Comparison of ENCODE assay signal across 12 mouse cellular contexts in the genomic region with DNA sequence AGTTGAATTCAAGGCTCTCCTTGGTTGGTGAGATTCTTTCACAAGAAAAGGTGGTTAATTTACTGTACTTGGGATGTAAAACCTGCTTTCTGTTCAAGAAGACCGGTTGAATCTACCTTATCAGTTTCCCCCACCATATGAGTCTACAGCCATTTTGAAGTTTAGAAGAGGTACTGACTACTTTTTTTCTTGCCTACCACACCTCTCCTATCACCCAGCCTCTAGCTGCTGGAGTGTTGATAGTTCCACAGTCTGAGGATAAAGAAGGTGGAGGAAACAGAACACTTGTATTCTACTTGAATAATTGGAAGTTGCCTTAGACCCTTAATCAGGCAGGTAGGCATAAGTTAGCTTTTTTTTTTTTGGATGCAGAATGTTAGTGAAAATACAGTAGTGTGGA.
"Had no signal": no experiment of that assay in that cellular context is flagged by ENCODE, and none has a peak within 500 bp of the region (broad histone marks: within the 10 kb centered on the region; RNA-seq: fewer than 3 reads in every experiment).

No protein-coding gene starts in this region.

- DNase-seq: lung, adult 2 months; right cerebral cortex, postnatal 14 days; thymus, adult 18-20 months; thymus, postnatal 14 days; thymus, postnatal 36 days had no signal

- H3K4me1 ChIP-seq: lung, embryonic 15.5 days; midbrain, embryonic 13.5 days; midbrain, embryonic 15.5 days; neural tube, embryonic 12.5 days had no signal

- H3K27me3 ChIP-seq: liver, embryonic 15.5 days; lung, embryonic 15.5 days; midbrain, embryonic 13.5 days; midbrain, embryonic 15.5 days; neural tube, embryonic 12.5 days had no signal

- H3K4me3 ChIP-seq: liver, embryonic 15.5 days; lung, embryonic 15.5 days; midbrain, embryonic 13.5 days; midbrain, embryonic 15.5 days; neural tube, embryonic 12.5 days had no signal

- H3K9ac ChIP-seq: liver, embryonic 15.5 days; lung, embryonic 15.5 days; midbrain, embryonic 13.5 days; midbrain, embryonic 15.5 days; neural tube, embryonic 12.5 days had no signal

- ATAC-seq: midbrain, embryonic 13.5 days; midbrain, embryonic 15.5 days had no signal

- H3K4me2 ChIP-seq: liver, embryonic 15.5 days; lung, embryonic 15.5 days; midbrain, embryonic 11.5 days; midbrain, embryonic 13.5 days; midbrain, embryonic 15.5 days; neural tube, embryonic 12.5 days had no signal

- H3K36me3 ChIP-seq: liver, embryonic 15.5 days; lung, embryonic 15.5 days; midbrain, embryonic 13.5 days; midbrain, embryonic 15.5 days; neural tube, embryonic 12.5 days had no signal

- H3K9me3 ChIP-seq: liver, embryonic 15.5 days; lung, embryonic 15.5 days; midbrain, embryonic 13.5 days; midbrain, embryonic 15.5 days; neural tube, embryonic 12.5 days had no signal

- H3K27ac ChIP-seq: liver, embryonic 15.5 days; lung, embryonic 15.5 days; macrophage; midbrain, embryonic 13.5 days; midbrain, embryonic 15.5 days; neural tube, embryonic 12.5 days had no signal
